Mouse (Mus musculus) brain, embryonic 14.5 days (tissue): ENCODE results near the gene Mcu.

ENCODE experiments used
- CTCF ChIP-seq: fragments of 200-500 bp; IDR thresholded peaks from 2 replicates; pipeline ENCODE4 v1.5.1; 2012; ENCODE audit warnings: inconsistent platforms, mild to moderate bottlenecking, moderate library complexity, borderline replicate concordance; ENCODE audit not compliant: insufficient read depth, insufficient read length; ENCODE audit errors: extremely low read depth
- POLR2A ChIP-seq: fragments of 200-500 bp; IDR thresholded peaks from 2 replicates; pipeline ENCODE4 v1.6.1; 2012; ENCODE audit warnings: mild to moderate bottlenecking, inconsistent platforms, borderline replicate concordance; ENCODE audit not compliant: poor library complexity, insufficient read depth, insufficient read length, severe bottlenecking; ENCODE audit errors: extremely low read depth

- TF ChIP-seq POLR2A = no peak
- TF ChIP-seq CTCF = no peak
Observed at GRCm38 (mm10) chr10:59444106-59444505, 172.4 kb downstream of the Mcu start.
